Mouse (Mus musculus) granulocyte monocyte progenitor cell, adult 5-6 weeks (primary cell): ENCODE results near the gene Tmc8. TPM values are rescaled to one million over a fixed set of nuclear protein-coding genes. Genes with fewer than 3 reads are reported as not detected.
"Not testable (repeated sequence)": the region's sequence is repeated elsewhere in the genome, so short reads cannot be mapped to it uniquely, and the experiment has no call there.

ENCODE experiments used
- ATAC-seq: replicated peaks from 2 replicates; pipeline ENCODE4 v1.8.0; 2016; ENCODE audit warnings: mild to moderate bottlenecking, moderate TSS enrichment, inconsistent platforms; ENCODE audit not compliant: poor library complexity, severe bottlenecking
- total RNA-seq, 2 experiments: library from RNA; stranded (forward) in 1 of 2; stranded (reverse) in 1 of 2; fragments of 200-712, 200-1000 nt in 1 of 2; fragments of >200 nt in 1 of 2; fragmentation: Nextera tagmentation in 1 of 2; gene quantifications; 2 replicates each; pipeline ENCODE4 v1.2.3; 2014 to 2017

The Tmc8 gene
- total RNA-seq, 2 experiments from 2014 or later = 1.5 to 1.8 TPM

DNA sequence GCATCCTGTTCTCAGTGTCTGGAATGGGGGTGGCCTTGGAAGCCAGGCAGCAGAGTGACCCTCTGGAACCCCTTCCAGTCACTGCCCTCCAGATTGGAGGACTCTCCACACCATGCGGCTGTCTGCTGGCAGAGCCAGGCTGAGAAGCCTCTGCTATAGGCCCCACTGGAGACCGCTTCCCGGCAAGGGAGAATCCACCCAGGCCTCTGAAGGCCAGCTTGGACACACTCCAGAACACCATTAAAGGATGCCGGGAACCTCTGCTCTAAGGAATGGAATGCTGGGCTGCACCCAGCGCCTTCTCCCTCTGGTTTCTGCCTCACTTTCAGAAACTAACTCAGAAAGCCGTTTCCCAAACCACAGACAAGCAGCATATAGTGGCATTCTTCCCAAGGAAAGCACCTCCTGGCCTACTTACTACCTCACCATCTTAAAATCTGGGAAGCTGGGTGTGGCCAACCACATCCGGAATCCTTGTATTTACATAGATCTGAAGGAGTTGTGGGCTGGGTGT, 40.9 kb downstream of the Tmc8 start:
- no peak for ATAC-seq

DNA sequence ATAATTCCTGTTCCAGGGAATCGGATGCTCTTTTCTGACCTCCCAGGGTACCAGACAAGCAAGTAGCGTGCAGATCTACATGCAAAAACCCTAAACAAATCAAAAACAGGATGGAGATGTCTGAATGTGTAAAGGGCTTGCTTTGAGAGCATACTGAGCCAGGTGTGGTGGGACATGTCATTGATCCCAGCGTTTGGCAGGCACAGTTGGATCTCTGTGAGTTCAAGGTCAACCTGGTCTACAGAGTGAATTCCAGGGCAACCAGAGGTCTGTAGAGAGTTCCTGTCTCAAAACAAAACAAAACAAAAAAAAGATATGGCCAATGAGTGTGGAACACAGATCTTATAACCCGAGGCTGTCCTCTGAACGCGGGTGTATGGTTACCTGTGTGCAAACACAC, 41.5 kb downstream of the Tmc8 start:
- no peak for ATAC-seq

DNA sequence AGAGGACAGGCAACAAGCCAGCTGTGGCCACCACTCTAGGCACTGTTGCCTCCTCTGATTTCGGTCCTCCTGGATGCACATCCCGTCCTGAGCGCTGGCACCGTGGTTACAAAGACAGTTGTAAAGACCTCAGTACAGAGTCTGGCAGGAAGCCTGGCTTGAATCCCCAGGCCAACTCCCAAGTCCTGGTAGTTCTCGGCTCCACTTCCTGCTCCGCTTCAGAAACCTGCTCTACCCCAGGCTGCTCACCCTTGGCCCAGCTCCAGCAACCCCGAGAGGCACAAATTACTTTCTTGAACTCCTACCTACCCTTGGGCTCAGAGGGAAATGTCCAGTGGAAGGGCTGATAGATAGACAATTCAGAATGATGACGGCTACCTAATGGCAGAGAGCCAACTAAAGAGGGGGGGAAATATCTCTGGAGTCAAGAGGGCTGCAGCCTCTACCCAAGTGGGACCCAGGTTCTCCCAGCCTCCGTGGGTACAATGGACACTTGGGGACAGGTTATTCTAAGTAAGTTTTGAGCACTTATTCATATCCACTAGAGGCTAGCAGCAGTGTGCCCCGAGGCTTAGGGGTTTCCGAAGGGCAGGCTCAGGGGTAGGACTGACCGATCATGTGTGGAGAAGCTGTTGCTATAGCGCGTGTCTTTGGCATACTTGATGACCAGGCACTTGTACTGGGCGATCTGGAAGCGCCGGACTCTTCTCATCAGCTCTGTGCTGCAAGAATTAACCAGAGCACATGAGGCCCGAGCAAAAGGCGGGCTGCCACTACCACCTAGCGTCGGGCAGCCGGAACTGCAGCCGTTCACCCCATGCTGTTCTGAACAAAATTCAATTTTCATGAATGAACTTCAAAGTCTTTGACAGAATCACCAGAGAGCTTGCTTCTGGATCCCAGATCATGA, 42.4 kb downstream of the Tmc8 start:
- ATAC-seq = peak; percentile 48

DNA sequence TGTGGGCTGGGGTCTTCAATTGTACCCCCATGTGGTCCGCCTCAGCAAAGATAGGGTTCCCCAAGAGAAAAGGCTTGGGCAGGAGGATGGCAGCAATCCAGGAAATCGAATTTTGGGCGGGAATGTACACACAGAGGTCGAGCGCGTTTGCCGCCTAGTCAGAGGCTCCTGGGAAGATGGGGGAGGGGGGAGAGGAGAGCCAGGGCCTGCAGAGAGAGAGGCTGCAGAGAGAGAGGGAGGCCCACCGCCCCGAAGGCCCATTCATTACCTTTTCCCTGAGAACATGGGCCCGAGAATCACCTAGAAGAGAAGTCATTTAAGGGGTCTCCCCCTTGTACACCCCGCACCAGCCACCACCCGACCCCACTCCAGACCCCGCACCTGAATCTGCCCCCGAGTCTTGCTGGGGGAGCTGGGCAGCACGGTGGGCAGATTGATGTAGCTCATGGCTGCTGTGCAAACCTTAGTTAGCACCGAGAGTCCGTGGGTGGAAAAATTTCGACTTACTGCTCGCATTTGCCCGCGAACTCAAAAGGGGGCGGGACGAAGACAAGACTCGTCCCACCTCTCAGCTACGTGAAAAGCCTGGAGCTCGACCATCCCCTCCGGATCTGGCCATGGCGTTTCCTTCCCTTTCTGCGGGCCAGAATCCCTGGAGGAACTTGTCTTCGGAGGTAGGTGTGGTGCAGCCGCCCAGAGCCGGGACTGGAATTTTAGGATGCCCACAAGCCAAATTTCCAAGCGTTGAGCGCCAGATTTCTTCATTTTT, 43.6 kb downstream of the Tmc8 start, which contains the start of the genes Afmid and Tk1:
TSS of gene Afmid (plus strand) at position 592 of the 769 bp plus-strand sequence.
TSS of gene Tk1 (minus strand) at position 760 of the 769 bp plus-strand sequence.
- peak; percentile 40 for ATAC-seq

DNA sequence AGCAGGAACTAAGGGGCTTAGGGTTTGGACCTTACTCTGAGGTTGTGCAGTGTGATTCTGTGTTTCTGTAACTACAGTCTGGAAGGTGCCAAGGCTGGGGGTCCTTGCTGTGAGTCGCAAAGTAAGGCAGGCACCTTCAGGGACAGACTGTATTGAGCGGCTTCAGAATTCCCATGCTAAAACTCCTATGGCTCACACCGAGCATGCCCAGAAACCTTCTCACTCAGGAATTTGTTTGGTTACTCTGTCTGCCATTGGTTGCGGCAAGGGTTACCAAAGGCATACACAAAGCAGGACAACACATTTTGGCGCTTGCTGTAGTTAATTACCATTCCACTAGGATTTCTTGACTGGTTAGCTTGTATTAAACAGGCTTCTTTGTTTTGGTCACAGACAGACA, 44.3 kb downstream of the Tmc8 start:
- no peak for ATAC-seq

DNA sequence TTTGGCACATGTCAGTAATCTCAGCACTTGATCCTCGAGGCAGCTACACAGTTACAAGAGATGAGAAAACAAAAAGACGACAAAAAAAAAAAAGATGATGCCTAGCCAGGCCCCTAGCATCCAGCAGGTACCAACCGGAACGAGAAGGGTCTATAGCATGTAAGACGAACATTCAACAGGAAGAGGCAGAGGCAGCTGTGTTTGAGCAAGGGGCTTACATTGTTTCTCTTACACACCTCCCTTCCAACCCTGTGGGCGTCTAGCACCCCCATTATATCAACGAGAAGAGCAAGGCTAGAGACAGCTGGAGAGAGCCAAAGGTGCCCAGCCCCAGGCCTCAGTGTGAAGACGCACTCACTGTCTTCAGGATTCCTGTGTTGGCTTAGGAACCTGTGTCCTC, 45.0 kb downstream of the Tmc8 start:
- ATAC-seq = no peak

DNA sequence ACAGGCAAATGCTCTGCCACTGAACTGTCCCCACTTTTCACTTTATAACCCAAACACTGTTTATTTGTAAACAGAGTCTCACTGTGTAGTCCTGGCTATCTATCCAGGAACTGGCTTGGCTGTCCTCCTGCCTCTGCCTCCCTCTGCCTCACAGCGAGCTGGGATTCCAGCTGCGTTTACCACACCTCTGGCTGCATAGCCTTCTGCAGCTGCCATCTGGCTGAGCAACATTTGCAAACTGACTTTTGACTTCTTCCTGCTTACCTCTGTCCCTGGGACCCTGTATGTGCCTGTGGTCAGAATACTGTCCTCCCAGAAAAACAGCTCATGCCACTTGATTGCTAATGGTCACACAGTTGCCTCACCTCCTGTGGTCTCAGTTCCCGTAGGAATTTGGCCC, 45.5 kb downstream of the Tmc8 start:
- no peak for ATAC-seq

DNA sequence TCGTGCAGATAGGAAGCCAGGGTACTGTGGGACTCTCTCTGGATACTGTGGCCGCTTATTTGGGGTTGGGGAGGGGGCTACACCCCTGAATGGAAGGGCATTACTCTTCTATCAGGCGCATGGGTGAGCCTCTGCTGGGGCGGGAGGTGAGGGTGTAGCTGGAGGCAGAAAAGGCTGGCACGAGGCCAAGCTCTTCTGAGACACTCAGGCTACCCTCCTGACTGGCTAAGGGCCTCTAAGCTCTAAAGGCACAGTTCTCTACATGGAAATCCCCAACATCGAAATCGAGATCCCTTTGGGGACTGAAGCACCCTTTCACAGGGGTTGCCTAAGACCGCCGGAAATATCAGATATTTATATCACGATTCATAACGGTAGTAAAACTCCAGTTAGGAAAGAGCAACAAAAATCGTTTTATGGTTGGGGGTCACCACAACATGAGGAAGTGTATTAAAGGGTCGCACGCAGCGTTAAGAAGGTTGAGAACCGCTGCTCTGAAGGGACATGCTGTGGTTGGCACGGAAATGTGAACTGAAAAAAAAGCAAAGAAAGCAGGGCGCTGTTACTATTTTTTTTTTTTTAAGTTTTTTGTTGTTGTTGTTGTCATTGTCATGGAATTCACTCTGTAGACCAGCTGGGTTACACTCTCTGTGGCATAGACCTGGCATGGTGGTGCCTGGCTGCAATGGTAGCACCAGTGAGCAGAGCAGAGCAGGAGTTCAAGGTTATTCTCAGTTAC, 46.4 kb downstream of the Tmc8 start:
- ATAC-seq = peak; percentile 7

DNA sequence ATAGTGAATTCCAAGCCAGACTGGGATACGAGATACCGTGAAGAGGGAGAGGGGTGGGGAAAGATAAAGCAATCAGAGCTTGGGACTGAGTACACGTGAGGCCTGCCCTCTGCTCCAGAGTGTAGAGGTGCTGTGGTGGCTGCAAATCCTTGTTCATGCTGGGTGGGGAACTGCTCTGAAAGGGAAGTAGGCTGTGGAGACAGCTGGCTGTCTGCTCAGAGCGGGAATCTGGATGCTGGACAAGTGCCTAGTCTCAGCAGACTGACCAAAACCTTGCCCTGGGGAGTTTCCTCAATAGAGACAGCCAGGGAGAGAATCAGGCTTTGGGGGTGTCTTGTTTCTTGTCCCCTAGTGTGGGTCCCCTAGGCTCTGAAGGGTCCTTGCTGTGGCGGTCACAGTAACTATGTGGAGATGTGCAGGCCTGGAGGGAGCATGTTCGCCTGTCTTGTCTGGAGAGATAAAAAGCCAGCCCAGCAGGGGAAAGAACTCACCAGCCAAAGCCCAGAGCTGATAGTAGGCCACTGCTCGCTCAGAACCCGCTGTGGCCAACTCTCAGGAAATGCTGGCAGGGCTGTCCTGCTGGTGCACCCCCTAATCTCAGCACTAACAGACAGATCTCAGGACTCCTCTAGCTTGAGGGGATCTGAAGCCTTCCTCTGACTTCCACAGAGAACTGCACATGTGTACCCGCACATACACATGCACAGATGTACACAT, 47.2 kb downstream of the Tmc8 start:
- ATAC-seq = peak; percentile 21

DNA sequence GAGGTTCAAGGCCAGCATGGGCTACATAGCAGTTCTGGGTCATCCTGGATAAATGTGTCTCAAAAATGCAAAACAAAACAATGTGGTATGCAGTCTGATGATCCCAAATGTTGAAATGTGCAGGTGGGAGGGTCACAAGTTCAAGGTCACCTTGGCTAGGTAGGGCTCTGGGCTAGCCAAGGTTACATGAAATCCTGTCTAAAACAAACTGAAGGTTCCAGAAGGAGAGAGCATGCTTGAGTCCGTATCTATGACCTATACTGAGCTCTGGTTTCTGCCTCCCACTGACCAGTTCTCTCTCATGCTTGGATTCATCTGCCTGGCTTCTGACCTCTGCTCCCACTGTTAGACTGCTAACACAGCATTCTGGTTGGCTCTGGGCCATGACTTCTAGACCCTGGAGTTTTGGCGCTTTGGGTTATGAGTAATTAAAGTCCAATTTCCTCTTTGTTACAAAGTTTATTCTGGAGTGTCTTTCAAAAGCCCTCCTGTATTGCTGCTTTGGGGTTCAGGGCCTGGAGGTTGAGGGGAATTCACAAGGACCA, 47.9 kb downstream of the Tmc8 start:
- ATAC-seq = no peak

DNA sequence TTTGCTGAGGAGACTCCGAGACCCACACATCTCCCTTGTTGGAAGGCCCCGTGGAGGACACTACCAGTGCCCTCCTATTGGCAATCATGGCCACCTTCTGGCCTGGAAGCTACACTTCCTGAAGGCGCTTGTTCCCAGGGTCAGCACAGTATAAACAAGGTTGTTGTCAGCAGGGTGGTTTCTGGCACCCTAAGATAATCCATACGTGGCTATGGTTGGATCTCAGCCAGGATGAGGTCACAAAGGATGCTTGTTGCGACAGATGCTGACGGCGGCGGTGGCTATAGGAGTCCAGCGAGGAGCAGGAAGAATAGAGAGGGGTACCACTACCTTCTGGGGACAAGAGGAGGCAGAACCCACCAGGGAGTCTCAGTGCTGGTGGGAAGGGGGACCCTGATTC, 48.5 kb downstream of the Tmc8 start:
- ATAC-seq = peak; percentile 10

DNA sequence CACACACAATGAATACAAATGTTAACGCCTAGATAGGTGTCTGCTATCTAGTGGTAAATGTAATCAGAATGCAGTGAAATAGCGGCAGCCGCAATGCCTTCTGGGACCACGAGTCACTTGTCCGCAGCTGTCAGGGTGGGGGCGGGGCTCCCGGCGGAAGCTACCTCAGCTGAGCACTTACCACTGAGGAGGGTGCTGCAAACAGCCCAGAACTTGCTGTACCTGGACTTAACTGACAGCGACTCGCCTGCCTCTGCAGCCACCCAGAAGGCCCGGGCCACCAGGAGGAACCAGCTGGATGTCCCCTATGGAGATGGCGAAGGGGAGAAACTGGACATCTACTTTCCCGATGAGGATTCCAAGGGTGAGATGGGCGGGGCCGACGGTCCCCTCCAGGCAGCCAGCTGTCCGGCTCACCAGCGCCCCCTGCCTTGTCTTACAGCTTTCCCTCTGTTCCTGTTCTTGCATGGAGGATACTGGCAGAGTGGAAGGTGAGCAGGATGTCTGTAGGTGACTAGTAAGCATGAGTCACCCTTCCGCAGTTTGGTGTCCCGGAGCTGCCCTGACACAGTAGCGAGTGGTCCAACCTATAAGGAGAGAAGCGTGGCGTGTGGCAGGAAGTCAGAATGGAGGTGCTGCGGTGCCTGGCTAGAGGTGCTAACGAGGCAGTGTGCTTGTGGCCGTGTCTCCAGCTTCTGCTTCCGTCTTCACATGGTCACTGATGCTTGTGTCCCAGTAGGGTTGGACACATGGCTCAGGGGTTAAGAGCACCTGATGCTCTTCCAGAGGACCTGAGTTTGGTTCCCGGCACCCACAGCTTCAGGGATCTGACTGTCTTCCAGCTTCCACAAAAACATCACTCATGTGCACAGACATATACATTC, 50.5 kb downstream of the Tmc8 start:
- ATAC-seq = peak; percentile 67

DNA sequence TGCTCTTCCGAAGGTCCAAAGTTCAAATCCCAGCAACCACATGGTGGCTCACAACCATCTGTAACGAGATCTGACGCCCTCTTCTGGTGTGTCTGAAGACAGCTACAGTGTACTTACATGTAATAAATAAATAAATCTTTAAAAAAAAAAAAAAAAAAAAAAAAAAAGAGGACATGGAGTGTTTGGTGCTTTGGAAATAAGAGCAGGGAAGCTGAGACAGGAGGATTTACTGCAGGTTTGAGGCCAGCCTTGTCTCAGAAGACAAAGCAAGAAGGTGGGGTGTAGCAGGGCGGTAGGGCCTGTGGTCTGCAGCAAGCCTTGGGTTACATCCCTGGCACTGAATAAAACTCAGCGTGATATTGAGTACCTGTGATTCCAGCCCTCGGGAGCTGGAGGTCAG, 51.6 kb downstream of the Tmc8 start:
- not testable (repeated sequence) for ATAC-seq

DNA sequence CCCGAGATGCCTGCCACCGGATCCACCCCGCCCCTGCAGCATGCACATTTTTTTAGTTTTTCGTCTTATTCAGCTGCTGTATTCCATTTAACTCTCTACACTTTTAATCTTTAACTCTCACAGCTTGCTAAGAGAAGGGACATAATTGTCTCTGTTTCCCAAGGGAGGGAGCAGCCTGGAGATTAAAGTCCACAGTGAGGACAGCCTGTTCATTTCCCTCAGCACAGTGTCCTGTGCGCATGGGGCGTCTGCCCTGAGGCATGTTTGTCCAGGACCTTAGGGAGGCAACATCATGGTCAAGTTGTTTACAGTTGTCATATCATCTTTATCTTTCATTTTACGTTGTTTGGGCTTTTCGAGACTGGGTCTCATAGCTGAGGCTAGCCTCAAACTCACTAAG, 52.2 kb downstream of the Tmc8 start:
- ATAC-seq = no peak

DNA sequence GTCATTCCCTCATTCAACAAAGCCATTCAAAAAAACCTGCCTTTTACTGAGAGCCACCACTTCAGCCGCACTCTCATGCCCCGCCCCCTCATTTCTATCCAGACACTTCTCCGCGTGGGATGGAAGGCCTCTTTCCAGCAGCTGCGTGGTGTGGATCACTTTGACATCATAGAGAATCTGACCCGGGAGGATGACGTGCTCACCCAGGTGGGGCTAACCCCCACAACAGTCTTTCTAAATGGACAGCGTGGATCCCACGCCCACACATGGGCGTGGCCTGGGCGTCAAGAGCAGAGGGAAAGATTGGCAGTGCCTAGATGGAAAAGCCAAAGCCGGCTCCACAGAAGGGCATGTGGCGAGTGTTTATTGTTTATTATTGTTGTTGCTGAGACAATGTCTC, 54.4 kb downstream of the Tmc8 start:
- 0 out of 2 replicates have a peak, but pooled peaks have one; percentile 21 for ATAC-seq

DNA sequence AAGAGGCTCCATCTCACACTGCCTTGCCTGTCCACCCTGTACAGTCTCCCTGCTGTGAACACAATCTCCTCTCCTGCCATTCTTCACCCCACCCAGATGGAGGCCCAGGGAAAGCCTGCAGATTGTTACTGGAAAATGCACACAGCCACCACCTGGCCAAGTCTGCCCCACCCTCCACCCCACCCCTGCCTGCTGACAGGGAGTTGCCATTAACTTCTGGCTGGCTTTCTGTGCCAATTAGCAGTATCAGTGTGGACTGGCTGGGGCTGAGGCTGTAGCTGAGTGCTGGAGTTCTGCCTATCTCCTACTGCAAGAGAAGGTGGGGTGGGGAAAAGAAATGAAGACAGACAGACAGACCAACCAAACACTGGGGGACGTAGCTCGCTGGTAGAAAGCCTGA, 56.7 kb downstream of the Tmc8 start:
- no peak for ATAC-seq

DNA sequence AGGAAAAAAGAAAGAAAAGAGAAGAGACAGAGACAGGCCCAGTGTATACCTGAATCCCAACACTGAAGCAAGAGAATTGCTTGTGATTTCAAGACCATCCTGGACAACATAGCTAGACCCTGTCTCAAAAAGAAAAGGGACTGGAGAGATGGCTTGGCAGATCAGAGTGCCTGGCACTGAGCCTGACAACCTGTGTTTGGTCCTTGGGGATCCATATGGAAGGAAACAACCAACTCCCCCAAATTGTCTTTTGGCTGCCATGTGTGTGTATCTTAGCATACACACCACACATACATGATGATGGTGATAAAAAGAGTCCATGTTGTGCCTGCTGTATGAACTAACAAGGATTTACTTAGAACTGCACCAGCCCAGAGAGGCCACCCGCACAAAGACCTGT, 57.1 kb downstream of the Tmc8 start:
- no peak for ATAC-seq

DNA sequence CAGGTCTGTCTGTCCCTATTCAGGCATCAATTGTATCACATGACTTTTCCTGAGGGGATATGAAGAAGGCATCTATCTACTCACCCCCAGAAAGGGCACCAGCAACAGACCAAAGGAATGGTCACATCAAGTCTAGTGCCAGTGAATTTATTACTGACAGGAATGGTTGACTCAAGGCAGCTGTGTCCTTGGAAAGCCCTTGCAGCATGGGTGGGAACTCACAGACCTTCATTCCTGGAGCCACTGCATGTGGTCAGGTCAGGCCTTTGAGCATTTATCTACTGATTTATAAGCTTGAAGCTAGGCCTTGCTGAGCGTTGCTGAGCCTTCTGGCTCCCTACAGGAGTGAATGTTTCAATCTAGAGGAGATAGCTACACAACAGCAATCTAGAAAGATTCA, 59.0 kb downstream of the Tmc8 start:
- no peak for ATAC-seq
